Mouse (Mus musculus) hindbrain, embryonic 13.5 days (tissue): ENCODE results near the gene Nolc1. TPM values are rescaled to one million over a fixed set of nuclear protein-coding genes. Genes with fewer than 3 reads are reported as not detected.
"Not testable (repeated sequence)": the region's sequence is repeated elsewhere in the genome, so short reads cannot be mapped to it uniquely, and the experiment has no call there.

Experiments
- ATAC-seq: fragments of 200-750 bp; cut with Nextera tagmentation; 2 replicates; pipeline ENCODE4 v1.8.0; 2017; ENCODE audit warnings: moderate TSS enrichment; ENCODE audit not compliant: low FRiP score
- H3K27ac ChIP-seq: fragments of 300-500 bp; sonication (generic); 2 replicates; pipeline ENCODE4 v1.5.1; 2015; ENCODE audit warnings: inconsistent platforms, mild to moderate bottlenecking, moderate library complexity
- H3K27me3 ChIP-seq: fragments of 300-500 bp; sonication (generic); 2 replicates; pipeline ENCODE4 v1.6.1; 2015; ENCODE audit warnings: mild to moderate bottlenecking, inconsistent platforms
- H3K36me3 ChIP-seq: fragments of 300-500 bp; sonication (generic); 2 replicates; pipeline ENCODE4 v1.6.1; 2015; ENCODE audit warnings: mild to moderate bottlenecking, inconsistent platforms
- H3K4me1 ChIP-seq: fragments of 300-500 bp; sonication (generic); replicated peaks from 2 replicates; pipeline ENCODE4 v1.6.1; 2015; ENCODE audit warnings: inconsistent platforms
- H3K4me2 ChIP-seq: fragments of 300-500 bp; sonication (generic); 2 replicates; pipeline ENCODE4 v1.6.1; 2015; ENCODE audit warnings: inconsistent platforms, mild to moderate bottlenecking, moderate library complexity
- H3K4me3 ChIP-seq: fragments of 300-500 bp; sonication (generic); 2 replicates; pipeline ENCODE4 v1.5.1; 2015; ENCODE audit warnings: mild to moderate bottlenecking, inconsistent platforms
- H3K9ac ChIP-seq: fragments of 300-500 bp; sonication (generic); 2 replicates; pipeline ENCODE4 v1.6.1; 2015; ENCODE audit warnings: mild to moderate bottlenecking, inconsistent platforms
- H3K9me3 ChIP-seq: fragments of 300-500 bp; sonication (generic); 2 replicates; pipeline ENCODE4 v1.6.1; 2016; ENCODE audit warnings: inconsistent platforms
- WGBS: fragments of 180-500 bp; shearing (Covaris S2); methylation state at CpG from one replicate; pipeline ENCODE4 v1.1.7; 2015; 5-methylcytosine and 5-hydroxymethylcytosine counted together
- polyA plus RNA-seq: library from polyadenylated mRNA; unstranded; fragments of >200 nt; fragmentation: Nextera tagmentation; extraction: Ambion mirVana; gene quantifications from 2 replicates; pipeline ENCODE4 v1.2.1, GENCODE M21; 2015

The Nolc1 gene
- polyA plus RNA-seq, 1 experiment from 2014 or later: 73.4 TPM

- WGBS: 71% methylated on average over 2 of the region's 2 CpGs
- ATAC-seq: no peak
- H3K9ac ChIP-seq: no peak overlapping the region
- no peak overlapping the region for H3K4me2 ChIP-seq
- no peak overlapping the region for H3K27ac ChIP-seq
- H3K27me3 ChIP-seq: no peaks in the 10 kb centered on the region
- H3K4me1 ChIP-seq: no peaks in the 10 kb centered on the region
- H3K36me3 ChIP-seq: no peaks in the 10 kb centered on the region
- no peaks in the 10 kb centered on the region for H3K9me3 ChIP-seq
- H3K4me3 ChIP-seq: no peak overlapping the region
These were observed 34.6 kb downstream of the Nolc1 start for GRCm38 (mm10) chr19:46110214-46110613.

DNA sequence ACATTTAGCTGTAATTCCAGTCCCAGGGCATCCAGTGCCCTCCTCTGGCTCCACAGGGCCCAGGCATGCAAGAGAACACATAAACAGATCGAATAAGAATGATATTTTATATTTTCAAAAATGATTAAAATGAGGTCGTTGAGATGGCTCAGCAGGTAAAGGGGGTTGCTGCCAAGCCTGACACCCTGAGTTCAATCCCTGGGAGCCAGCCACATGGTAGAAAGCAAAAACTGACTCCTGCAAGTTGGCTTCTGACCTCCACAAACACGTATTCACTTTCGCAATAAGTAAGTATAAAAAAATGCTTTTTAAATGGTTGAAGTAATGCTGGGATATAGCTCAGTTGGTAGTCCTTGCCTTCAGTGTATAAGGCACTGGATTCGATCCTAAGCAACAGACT, 35.1 kb downstream of the Nolc1 start:
- 88% methylated on average over 5 of the region's 5 CpGs for WGBS
- Histone ChIP-seq H3K9me3 (no peaks in the 10 kb centered on the region), H3K27ac (no peak overlapping the region), H3K4me3 (no peak overlapping the region), H3K27me3 (no peaks in the 10 kb centered on the region), H3K36me3 (no peaks in the 10 kb centered on the region), H3K4me1 (no peaks in the 10 kb centered on the region), H3K9ac (no peak overlapping the region), H3K4me2 (no peak overlapping the region)
- ATAC-seq: no peak

DNA sequence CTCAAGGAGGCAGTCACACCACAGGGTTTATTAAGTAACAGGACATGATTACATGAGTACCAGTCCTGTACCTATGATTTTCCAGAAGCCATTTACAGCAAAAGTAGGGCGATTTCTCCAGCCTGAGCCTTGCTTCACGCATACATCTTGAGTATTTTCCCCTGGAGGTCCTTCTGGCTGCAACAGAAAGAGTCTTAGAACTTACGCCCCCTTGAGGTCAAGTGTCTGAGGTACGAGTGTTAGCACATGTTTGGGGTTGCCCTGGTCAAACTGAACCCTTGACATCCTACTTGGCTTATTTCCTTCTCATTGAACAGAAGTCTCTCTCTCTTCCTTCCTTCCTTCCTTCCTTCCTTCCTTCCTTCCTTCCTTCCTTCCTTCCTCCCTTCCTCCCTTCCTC, 39.0 kb downstream of the Nolc1 start:
- Histone ChIP-seq H3K4me1 (no peaks in the 10 kb centered on the region), H3K4me2 (no peak overlapping the region), H3K27ac (no peak overlapping the region), H3K27me3 (no peaks in the 10 kb centered on the region), H3K4me3 (no peak overlapping the region), H3K9me3 (no peaks in the 10 kb centered on the region), H3K36me3 (no peaks in the 10 kb centered on the region), H3K9ac (no peak overlapping the region)
- WGBS: 76% methylated on average over 4 of the region's 4 CpGs
- no peak for ATAC-seq

- Histone ChIP-seq H3K27me3 (no peaks in the 10 kb centered on the region), H3K4me3 (no peak overlapping the region), H3K27ac (no peak overlapping the region), H3K9me3 (no peaks in the 10 kb centered on the region), H3K4me2 (no peak overlapping the region), H3K9ac (no peak overlapping the region), H3K4me1 (no peaks in the 10 kb centered on the region), H3K36me3 (no peaks in the 10 kb centered on the region)
- no peak for ATAC-seq
- 90% methylated on average over 3 of the region's 3 CpGs for WGBS
These were observed 43.8 kb downstream of the Nolc1 start for GRCm38 (mm10) chr19:46119458-46119857.

DNA sequence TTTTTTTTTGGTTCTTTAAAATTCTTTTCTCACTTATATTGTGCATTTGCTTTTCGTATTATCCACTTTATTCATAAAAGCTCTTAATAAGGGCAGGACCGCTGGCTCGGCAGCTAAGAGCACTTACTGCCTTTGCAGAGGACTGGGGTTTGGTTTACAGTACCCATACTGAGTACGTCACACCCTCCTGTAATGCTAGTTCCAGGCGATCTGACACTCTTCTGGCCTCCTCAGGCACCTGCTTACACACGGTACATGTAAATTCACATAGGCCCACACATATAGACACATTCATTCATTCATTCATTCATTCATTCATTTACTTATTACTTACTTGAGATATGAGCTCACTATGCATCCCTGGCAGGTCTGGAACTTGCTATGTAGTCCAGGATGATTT, 45.2 kb downstream of the Nolc1 start:
- no peak overlapping the region for H3K4me2 ChIP-seq
- no peaks in the 10 kb centered on the region for H3K36me3 ChIP-seq
- H3K27me3 ChIP-seq: 0 out of 2 replicates have a peak, but pooled peaks cover under 1% of the 10 kb centered on the region
- H3K4me3 ChIP-seq: no peak overlapping the region
- WGBS: 73% methylated on average over 6 of the region's 6 CpGs
- no peaks in the 10 kb centered on the region for H3K9me3 ChIP-seq
- ATAC-seq: no peak
- no peaks in the 10 kb centered on the region for H3K4me1 ChIP-seq
- H3K27ac ChIP-seq: no peak overlapping the region
- H3K9ac ChIP-seq: no peak overlapping the region

DNA sequence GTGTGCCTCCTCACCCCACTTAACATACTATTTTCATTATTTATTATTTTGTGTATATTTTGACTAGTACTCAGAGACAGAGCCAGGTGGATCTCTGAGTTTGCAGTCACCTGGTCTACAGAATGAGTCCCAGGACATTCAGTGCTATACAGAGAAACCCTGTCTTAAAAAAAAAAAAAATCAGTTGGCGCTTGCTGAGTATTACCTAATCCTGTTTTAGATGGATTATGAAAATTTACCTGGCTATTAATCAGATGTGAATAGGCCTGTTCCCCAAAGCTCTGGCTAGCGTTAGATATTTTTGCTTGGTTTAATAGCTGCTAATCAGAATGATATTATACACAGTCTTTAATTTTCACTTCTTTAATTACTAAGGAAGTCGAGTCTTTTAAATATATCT, 48.2 kb downstream of the Nolc1 start:
- Histone ChIP-seq H3K36me3 (no peaks in the 10 kb centered on the region), H3K4me1 (no peaks in the 10 kb centered on the region), H3K9me3 (no peaks in the 10 kb centered on the region), H3K9ac (no peak overlapping the region), H3K4me2 (no peak overlapping the region), H3K27ac (no peak overlapping the region), H3K27me3 (peaks cover 13% of the 10 kb centered on the region; the same call in 1 of the 2 replicates), H3K4me3 (no peak overlapping the region)
- ATAC-seq: no peak
- 85% methylated on average over 3 of the region's 3 CpGs for WGBS

- no peaks in the 10 kb centered on the region for H3K4me1 ChIP-seq
- ATAC-seq: no peak
- no peak overlapping the region for H3K4me3 ChIP-seq
- no peak overlapping the region for H3K4me2 ChIP-seq
- H3K27ac ChIP-seq: no peak overlapping the region
- H3K9me3 ChIP-seq: no peaks in the 10 kb centered on the region
- H3K36me3 ChIP-seq: no peaks in the 10 kb centered on the region
- no peak overlapping the region for H3K9ac ChIP-seq
- peaks cover 14% of the 10 kb centered on the region; the same call in 1 of the 2 replicates for H3K27me3 ChIP-seq
These were observed 49.0 kb downstream of the Nolc1 start for GRCm38 (mm10) chr19:46124651-46125050.

DNA sequence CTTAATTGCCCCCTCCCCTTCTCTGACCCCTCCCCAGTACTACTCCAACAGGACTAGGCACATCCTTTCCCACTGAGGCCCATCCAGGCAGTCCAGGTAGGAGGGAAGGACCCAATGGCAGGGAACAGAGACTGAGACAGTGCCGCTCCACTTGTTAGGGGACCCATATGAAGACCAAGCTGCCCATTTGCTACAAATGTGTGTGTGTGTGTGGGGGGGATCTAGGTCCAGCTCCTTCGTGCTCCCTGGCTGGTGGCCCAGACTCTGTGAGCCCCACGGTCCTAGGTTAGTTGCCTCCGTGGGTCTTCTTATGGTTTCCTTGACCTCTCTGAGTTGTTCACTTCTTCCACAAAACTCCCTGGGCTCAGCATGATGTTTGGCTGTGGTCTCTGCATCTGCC, 50.6 kb downstream of the Nolc1 start:
- Histone ChIP-seq H3K36me3 (no peaks in the 10 kb centered on the region), H3K4me2 (no peak overlapping the region), H3K27me3 (peaks cover 30% of the 10 kb centered on the region), H3K4me1 (no peaks in the 10 kb centered on the region), H3K4me3 (no peak overlapping the region), H3K27ac (no peak overlapping the region), H3K9me3 (no peaks in the 10 kb centered on the region), H3K9ac (no peak overlapping the region)
- no peak for ATAC-seq
- 96% methylated on average over 4 of the region's 4 CpGs for WGBS

GRCm38 (mm10) chr19:46129737-46130136, 54.1 kb downstream of the Nolc1 start:
- H3K9me3 ChIP-seq, H3K4me2 ChIP-seq, H3K27ac ChIP-seq, ATAC-seq, H3K4me1 ChIP-seq, H3K9ac ChIP-seq, H3K4me3 ChIP-seq, H3K36me3 ChIP-seq: not testable (repeated sequence)
- H3K27me3 ChIP-seq: peaks cover 64% of the 10 kb centered on the region
- WGBS: 68% methylated on average over 6 of the region's 6 CpGs

DNA sequence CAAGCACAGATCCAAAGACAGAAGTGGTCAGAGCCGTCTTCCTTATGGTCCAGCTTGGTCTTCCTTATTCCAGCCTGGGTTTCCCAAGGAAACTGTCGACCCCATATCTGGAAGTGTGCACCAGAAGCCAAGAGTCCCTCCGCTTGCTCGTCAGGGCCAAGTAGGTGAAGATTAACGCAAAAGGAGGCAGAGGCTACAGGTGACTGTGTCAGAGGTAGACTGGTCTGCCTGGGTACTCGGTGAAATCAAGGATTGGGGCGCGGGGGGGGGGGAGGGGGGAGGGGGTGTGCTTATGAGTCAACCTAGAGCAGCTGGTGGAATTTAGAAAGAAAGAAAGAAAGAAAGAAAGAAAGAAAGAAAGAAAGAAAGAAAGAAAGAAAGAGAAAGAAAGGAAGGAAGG, 55.6 kb downstream of the Nolc1 start:
- H3K27ac ChIP-seq: no peak overlapping the region
- no peaks in the 10 kb centered on the region for H3K36me3 ChIP-seq
- peaks cover 73% of the 10 kb centered on the region for H3K27me3 ChIP-seq
- no peaks in the 10 kb centered on the region for H3K9me3 ChIP-seq
- H3K4me2 ChIP-seq: no peak overlapping the region; the same call in 1 of the 2 replicates
- ATAC-seq: no peak
- H3K4me3 ChIP-seq: 0 out of 2 replicates have a peak overlapping the region, but pooled peaks have one; percentile 12
- peaks cover 17% of the 10 kb centered on the region for H3K4me1 ChIP-seq
- no peak overlapping the region for H3K9ac ChIP-seq
- 7% methylated on average over 8 of the region's 8 CpGs for WGBS

- Histone ChIP-seq H3K36me3 (no peaks in the 10 kb centered on the region), H3K9me3 (no peaks in the 10 kb centered on the region), H3K4me3 (peak within 1 kb of the TSS; percentile 12; the same call in 1 of the 2 replicates), H3K27ac (no peak within 1 kb of the TSS), H3K9ac (no peak within 1 kb of the TSS), H3K27me3 (peaks cover 76% of the 10 kb centered on the region), H3K4me1 (peaks cover 24% of the 10 kb centered on the region), H3K4me2 (peak within 1 kb of the TSS; percentile 15; the same call in 1 of the 2 replicates)
- 2% methylated on average over 31 of the region's 31 CpGs for WGBS
- ATAC-seq: no peak
These were observed 56.2 kb downstream of the Nolc1 start, which contains the start of gene Elovl3 for GRCm38 (mm10) chr19:46131694-46132525. Gene Elovl3, plus strand, starts transcription at chr19:46131897.

GRCm38 (mm10) chr19:46132577-46132976, 56.9 kb downstream of the Nolc1 start:
- no peaks in the 10 kb centered on the region for H3K36me3 ChIP-seq
- H3K27ac ChIP-seq: no peak overlapping the region
- no peak overlapping the region for H3K4me3 ChIP-seq
- ATAC-seq: no peak
- no peak overlapping the region for H3K4me2 ChIP-seq
- no peaks in the 10 kb centered on the region for H3K9me3 ChIP-seq
- peaks cover 82% of the 10 kb centered on the region for H3K27me3 ChIP-seq
- H3K9ac ChIP-seq: no peak overlapping the region
- WGBS: 54% methylated on average over 6 of the region's 6 CpGs
- peaks cover 28% of the 10 kb centered on the region for H3K4me1 ChIP-seq
